Mouse (Mus musculus) splenic B cell, adult 2 months (primary cell): ENCODE measurements around the gene Zbtb14.

Source experiments
- DNase-seq: peaks from one replicate; pipeline ENCODE4 v3.0.0-alpha.2; 2011; ENCODE audit warnings: low read depth, low spot score
- H3K27me3 ChIP-seq: 2 replicates; pipeline ENCODE4 v1.6.1; 2012; ENCODE audit warnings: mild to moderate bottlenecking, low read length, moderate library complexity, mixed read lengths; ENCODE audit not compliant: control insufficient read depth, poor library complexity, insufficient read depth, severe bottlenecking
- H3K36me3 ChIP-seq: 2 replicates; pipeline ENCODE4 v1.6.1; 2012; ENCODE audit warnings: mild to moderate bottlenecking, low read length, moderate library complexity, mixed read lengths; ENCODE audit not compliant: control insufficient read depth, poor library complexity, insufficient read depth, severe bottlenecking

The Zbtb14 gene

DNA sequence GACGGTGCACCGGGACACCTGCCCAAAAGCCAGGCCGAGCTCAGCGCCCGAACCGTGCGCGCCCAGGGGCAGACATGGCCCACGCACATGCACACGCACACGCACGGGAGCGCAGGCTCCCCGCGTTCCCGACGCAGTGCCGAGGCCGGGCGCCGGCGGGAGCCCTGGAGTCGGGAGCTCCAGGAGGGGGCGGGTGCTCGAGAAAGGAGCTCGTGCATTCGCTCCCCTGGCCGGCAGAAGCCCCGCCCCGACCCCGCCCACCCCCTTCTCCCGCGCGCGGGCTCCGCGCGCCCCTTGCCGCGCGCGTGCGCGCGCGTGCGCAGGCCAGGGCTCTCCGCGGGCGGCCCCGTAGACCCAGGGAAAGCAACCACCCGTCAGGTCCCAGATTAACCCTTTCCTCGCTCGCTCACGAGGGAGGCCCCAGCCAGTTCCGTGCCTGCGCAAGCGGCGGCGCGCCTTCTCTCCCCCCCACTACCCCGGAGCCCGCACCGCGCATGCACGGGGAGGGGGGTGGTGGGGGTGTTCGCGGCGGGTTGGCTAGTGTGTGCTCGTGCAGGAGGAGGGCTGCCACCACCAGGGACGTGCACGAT is at the start of gene Zbtb14:
Zbtb14 (plus strand) TSS at position 540 of the 590 bp plus-strand sequence.
- peak; percentile 96 for DNase-seq
- Histone ChIP-seq H3K27me3 (no peaks in the 10 kb centered on the region), H3K36me3 (0 out of 2 replicates have a peak, but pooled peaks cover 2% of the 10 kb centered on the region)

DNA sequence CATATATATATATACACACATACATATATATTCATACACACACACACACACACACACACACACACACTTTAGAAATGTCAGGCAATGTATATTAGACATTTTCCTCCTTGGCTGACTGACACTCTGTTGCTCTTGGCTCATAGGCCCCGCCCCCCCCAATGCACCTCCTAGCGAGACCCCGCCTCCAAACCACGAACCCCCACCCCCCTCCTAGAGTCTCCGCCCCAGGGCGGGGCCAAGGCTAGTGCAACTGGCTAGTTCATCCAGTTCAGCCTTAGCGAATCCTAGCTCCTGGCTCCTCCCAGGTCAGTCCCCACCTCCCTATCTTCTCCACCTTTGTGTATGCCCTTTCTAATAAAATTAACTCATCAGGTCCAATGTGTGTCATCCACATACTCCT is 36.8 kb upstream of the Zbtb14 start:
- DNase-seq, result no peak
- H3K27me3 ChIP-seq, result no peaks in the 10 kb centered on the region
- no peaks in the 10 kb centered on the region for H3K36me3 ChIP-seq

DNA sequence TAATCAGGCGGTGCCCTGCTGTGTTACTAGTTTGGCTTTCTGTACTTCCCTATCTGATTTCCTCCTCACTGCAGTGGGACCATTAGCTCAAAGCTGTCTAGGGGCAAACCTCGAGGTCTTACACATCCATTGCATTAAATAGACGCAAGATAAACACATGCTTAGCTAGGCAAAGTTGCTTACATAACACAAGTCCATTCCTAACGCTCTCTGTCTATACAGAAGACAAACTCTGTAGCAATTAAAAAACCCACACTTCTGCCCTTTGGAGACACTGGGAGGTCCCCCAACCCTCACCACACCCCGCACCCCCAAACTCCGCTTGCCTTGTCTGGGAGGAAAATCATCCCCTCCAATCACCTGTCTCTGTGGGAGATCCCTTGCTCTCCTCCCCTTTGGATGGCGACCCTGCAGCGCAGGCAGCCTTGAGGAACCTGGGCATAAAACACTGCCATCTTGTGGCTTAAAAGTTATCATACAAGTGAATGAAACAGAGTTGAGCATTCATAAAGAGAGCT is 33.8 kb upstream of the Zbtb14 start:
- no peaks in the 10 kb centered on the region for H3K36me3 ChIP-seq
- H3K27me3 ChIP-seq, result no peaks in the 10 kb centered on the region
- DNase-seq, result peak; percentile 13

DNA sequence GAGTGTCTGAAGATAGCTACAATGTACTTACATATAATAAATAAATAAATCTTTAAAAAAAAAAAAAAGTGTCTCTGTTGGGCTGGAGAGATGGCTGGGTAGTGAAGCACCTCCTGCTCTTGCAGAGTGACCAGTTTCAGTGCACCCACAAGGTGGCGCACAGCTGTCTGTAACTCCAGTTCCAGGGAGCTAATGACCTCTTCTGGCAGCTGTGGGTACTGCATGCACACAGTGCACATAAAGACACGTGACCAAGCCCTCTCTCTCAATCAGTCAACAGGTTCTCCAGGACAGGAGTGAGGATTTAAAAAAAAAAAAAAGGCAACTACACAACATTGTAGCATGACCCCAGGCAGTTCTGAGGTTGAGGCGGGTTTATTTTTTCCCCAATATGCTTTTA is 17.8 kb upstream of the Zbtb14 start:
- DNase-seq, result peak; percentile 59
- H3K27me3 ChIP-seq, result no peaks in the 10 kb centered on the region
- H3K36me3 ChIP-seq, result no peaks in the 10 kb centered on the region

DNA sequence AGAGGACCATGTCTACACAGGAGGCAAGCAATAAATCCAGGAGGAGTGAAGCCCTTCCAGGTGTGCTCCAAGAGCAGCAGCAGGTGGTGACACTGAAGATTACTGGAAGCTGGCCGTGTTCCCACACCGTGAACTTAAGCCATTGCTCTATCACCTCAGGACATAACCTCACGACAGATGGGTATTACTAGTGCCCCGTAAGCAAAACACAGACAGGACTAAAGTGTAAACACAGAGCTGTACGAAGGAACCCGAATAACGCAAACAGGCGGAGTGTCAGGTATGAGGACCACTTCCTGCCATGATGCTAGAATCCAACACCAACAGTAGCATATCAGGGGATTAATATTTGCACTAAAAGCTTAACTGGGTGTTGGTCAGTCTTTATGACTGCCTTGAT is 2.0 kb upstream of the Zbtb14 start:
- Histone ChIP-seq H3K27me3 (no peaks in the 10 kb centered on the region), H3K36me3 (0 out of 2 replicates have a peak, but pooled peaks cover 2% of the 10 kb centered on the region)
- DNase-seq, result no peak

DNA sequence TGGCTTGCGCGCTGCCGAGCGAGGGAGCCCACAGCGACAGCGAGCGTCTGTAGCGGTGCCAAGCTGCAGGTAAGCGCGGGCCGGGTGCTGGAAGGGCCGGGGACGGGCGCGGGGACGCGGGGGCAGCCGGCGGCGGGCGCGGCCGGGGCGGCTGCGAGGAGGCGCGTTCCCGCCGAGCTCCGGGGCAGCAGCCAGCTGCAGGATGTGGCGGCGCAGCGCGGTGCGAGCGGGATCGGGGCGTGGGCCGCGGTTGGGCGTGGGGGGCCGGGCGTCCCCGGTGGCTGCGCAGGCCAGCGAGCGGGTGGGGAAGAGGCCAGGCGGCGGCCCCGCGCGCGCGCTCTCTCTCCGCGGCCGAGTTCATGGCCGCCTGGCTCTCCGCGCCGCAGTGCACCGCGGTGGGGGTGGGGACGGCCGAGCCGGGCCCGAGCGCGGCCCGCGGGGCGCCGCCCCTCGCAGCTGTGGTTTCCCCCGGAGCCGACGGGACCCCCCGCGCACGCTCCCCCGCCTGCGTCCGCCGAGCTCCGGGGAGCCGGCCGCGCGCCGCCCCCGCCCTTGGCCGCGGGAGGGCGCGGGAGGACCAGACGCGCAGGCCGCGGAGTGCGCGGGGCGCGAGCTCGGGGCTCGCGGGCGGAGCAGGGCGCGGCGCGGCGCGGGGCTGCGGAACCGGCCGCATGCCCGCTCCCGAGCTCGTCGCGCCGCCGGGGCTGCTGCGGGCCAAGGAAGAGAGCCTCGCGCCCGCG is 521 bp downstream of the Zbtb14 start:
- peak; percentile 75 for DNase-seq
- Histone ChIP-seq H3K36me3 (peaks cover 9% of the 10 kb centered on the region; the same call in 1 of the 2 replicates), H3K27me3 (no peaks in the 10 kb centered on the region)

DNA sequence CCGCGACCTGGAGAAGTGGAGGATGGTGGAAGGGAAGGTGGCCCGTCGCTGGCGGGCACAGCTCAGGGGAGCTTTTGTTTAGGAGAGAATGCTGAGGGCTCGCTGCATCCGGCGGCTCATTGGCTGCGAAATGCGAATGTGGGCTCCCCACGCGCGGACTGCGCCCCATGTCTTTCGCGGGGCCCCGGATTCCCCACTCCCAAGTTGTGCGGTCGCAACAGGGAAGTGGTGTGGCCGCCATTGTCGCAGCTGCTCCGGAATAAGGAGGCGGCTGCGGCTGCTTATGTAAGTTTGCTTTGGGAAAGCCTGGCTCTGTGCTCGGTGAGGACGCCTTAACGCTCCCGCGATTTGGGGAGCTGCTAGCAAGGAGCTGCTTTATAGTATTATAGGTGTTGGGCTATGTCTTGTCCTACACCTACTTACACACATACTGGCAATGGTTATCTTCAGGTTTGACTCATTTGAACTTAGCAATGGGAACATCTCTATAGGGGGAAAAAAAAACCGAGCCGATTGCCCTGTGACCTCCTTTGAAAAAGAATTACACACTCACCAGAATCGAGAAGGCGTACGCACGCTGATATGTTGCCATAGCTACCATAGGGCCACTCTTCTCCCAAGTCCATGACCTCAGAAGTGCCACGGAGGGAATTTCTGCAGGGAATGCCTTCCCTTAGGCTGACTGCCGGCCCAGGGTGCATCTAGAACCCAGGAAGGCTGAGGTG is 1.3 kb downstream of the Zbtb14 start:
- H3K36me3 ChIP-seq, result peaks cover 9% of the 10 kb centered on the region; the same call in 1 of the 2 replicates
- H3K27me3 ChIP-seq, result no peaks in the 10 kb centered on the region
- no peak for DNase-seq

DNA sequence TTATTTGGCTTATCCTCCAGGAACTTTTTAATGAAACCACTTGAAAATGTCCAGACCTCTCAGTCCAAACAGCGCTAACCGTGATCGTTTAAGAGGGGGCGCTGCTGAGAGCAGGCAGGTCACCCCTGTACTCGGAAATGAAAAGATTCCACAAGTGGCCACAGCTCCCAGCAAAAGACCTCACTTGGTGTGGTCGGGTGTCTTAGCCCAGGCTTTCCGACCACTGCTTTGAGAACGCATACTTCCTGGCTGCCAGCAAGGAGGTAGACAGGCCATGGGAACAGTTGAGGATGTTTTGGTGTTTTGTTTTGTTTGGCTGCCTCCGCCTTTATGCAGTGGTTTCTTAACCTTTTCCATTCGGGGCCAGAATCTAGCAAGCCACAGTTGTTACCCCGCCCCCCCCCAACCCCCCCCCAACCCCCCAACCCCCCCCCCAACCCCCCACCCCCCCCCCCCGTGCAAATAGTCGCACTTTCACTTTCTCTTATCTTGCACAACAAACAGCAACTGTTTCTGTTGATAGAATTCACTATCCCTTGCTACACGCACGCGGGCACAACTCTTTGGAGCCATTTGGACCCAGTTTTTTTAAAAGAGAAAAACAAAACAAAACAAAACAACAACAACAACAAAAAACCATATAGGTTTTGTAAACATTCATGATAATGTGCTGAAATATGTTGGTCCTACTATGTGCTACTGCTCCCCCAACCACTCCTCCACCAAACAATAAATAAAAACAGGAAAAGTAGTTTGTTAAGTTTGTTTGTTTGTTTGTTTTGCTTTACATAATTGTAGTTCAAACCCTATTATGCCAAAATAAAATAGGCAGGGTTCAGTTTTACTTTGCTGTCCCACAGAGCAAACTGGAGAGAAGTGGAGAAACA is 13.5 kb downstream of the Zbtb14 start:
- peak; percentile 60 for DNase-seq
- Histone ChIP-seq H3K36me3 (no peaks in the 10 kb centered on the region), H3K27me3 (no peaks in the 10 kb centered on the region)

DNA sequence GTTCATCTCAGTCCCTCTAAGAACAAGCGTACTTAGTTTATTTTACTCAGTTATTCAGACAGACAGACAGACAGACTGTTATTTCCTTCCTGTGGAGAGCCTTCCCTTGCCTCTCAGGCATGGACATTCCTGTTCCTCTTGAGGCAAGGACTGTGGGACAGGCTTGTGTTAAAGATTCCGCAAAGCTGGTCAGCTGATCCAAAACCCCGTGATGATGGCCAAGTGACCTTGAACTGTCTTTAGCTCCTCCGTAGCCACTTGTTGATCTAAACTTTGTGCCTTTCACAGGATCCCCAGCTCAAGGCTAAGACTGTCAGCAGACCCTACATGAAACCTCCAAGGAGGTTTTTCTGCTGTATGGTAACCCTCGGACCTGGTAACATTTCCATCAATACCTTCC is 14.3 kb downstream of the Zbtb14 start:
- no peaks in the 10 kb centered on the region for H3K36me3 ChIP-seq
- H3K27me3 ChIP-seq, result no peaks in the 10 kb centered on the region
- no peak for DNase-seq

DNA sequence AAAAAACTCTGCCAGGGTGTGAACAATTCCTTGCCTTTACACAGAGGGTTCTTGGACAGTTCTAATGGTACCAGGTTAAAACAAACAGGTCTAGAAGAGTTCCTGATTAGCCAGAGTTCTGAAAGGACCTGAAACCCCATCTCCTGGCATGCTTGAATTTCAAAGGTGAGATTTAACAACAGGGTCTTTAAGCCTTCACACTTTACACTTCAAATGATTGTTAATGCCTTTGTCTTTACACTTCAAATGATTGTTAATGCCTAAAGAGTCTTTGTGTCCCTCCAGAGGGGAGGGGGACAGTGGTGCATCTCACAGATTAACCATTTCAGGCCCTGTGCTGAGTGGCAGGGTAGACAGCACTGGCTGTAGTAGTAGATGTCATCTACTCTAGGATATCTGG is 15.2 kb downstream of the Zbtb14 start:
- H3K27me3 ChIP-seq, result no peaks in the 10 kb centered on the region
- no peaks in the 10 kb centered on the region for H3K36me3 ChIP-seq
- DNase-seq, result no peak

DNA sequence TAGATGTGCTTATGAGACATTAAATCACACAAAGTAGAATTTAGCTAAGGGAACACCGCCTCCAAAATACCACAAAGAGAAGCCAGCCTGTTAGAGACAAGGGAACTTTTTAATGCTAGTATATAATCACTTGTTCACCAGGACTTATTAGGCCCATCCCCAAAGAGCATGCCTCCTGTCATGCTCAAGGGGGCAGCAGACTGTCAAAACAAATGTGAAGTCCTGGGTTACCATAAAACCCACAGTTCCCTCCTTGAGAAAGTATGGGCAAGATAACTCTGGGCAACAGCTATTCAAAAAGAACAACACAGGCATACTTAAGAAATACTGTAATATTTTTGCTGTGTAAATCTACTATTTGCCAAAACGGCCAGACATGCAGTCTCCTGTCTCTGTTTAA is 18.3 kb downstream of the Zbtb14 start:
- DNase-seq, result peak; percentile 43
- H3K27me3 ChIP-seq, result no peaks in the 10 kb centered on the region
- H3K36me3 ChIP-seq, result no peaks in the 10 kb centered on the region

DNA sequence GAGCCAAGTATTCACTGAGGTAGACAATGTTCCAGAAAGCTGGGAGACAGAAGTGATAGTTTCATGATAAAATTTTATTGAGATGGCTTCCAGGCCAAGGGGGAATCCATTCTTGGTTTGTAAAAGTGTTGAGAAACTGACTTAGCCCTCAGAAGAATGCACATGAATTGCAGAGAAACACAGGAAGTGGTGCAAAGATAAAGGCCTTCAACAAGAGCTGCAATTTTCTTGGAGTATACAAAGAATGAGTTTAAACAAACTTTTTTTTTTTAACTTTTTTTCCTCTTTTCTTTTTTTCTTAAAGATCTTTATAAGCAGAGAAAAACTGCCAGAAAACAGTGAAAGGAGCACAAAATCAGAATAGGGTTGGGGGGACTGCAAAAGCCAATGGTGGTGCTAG is 33.3 kb downstream of the Zbtb14 start:
- no peaks in the 10 kb centered on the region for H3K27me3 ChIP-seq
- no peak for DNase-seq

DNA sequence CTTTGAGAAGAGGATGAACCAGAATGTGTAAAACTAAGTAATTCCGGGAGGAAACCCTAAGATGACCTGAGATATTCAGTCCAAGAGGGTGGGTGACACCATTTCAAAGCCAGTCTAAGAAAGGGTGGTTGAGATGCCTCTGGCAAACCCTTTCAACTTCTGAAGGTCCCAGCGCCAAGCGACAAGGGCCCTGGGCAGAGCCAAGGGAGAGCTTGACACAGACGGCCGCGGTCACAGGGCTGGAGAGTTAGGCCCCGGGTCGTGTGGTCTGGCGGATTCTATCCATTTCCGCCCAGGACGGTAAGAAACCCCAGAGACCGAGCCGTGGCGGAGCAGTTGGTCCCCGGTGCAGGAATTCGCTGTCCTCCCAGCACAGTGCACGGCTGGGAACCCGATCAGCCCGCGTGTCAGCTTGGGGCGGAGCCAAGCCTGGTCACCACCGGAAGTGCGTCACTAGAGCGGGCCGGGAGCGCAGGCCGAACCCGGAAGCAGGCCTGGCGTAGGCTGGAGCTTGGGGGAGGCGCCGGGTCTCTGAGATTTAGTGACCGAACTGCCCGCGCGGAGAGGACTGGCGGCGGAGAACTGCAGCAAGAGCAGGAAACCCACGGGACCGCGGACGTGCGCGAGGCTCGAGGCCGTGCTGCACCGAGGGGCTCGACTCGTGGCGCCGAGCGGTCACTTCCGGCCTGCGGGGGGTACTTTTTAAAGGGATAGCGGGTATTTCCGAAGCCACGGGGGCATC is 34.2 kb downstream of the Zbtb14 start:
- peak; percentile 94 for DNase-seq
- Histone ChIP-seq H3K27me3 (no peaks in the 10 kb centered on the region), H3K36me3 (peaks cover 1% of the 10 kb centered on the region; the same call in 1 of the 2 replicates)

More for the DNA sequence above, 33.3 kb downstream of the Zbtb14 start:
- peaks cover 1% of the 10 kb centered on the region; the same call in 1 of the 2 replicates for H3K36me3 ChIP-seq
